Mouse (Mus musculus): Measurements from ENCODE around the gene Neurl1a.

GRCm38 (mm10) chr19:47233087-47233486 lies 54.5 kb downstream of the Neurl1a start:
- TF ChIP-seq GATA1 (IDR thresholded peaks at IDR 0.05; ENCODE audit: low read length) (no peak), TAL1 (IDR thresholded peaks at IDR 0.05; ENCODE audit: low read length) (no peak)
